Mouse (Mus musculus): ENCODE data around the gene Otc.

The Otc gene

GRCm38 (mm10) chrX:10243916-10244315 is 8.2 kb upstream of the Otc start:
- H3K4me3 ChIP-seq (replicated peaks; ENCODE audit: low read length): no peak overlapping the region
- no peaks in the 10 kb centered on the region for H3K9me3 ChIP-seq (ENCODE audit: low read length)
- H3K36me3 ChIP-seq (ENCODE audit: insufficient read depth, low read length): no peaks in the 10 kb centered on the region
- H3K27me3 ChIP-seq (ENCODE audit: insufficient read depth, low read length): no peaks in the 10 kb centered on the region
- H3K4me1 ChIP-seq (replicated peaks; ENCODE audit: low read depth, low read length): no peaks in the 10 kb centered on the region
- TF ChIP-seq NANOG (IDR thresholded peaks at IDR 0.05; ENCODE audit: borderline replicate concordance, low read length) (no peak), POU5F1 (IDR thresholded peaks at IDR 0.05; ENCODE audit: borderline replicate concordance, low read length) (no peak), CTCF (conservative IDR thresholded peaks at IDR 0.05; ENCODE audit: low read length) (no peak)

GRCm38 (mm10) chrX:10251357-10251756 is 748 bp upstream of the Otc start:
- no peaks in the 10 kb centered on the region for H3K36me3 ChIP-seq (ENCODE audit: insufficient read depth, low read length)
- no peaks in the 10 kb centered on the region for H3K9me3 ChIP-seq (ENCODE audit: low read length)
- H3K27me3 ChIP-seq (ENCODE audit: insufficient read depth, low read length): no peaks in the 10 kb centered on the region
- no peak overlapping the region for H3K4me3 ChIP-seq (replicated peaks; ENCODE audit: low read length)
- TF ChIP-seq NANOG (IDR thresholded peaks at IDR 0.05; ENCODE audit: borderline replicate concordance, low read length) (no peak), CTCF (conservative IDR thresholded peaks at IDR 0.05; ENCODE audit: low read length) (no peak), POU5F1 (IDR thresholded peaks at IDR 0.05; ENCODE audit: borderline replicate concordance, low read length) (no peak)
- H3K4me1 ChIP-seq (replicated peaks; ENCODE audit: low read depth, low read length): no peaks in the 10 kb centered on the region

- no peaks in the 10 kb centered on the region for H3K36me3 ChIP-seq (ENCODE audit: insufficient read depth, low read length)
- no peaks in the 10 kb centered on the region for H3K9me3 ChIP-seq (ENCODE audit: low read length)
- H3K27me3 ChIP-seq (ENCODE audit: insufficient read depth, low read length): no peaks in the 10 kb centered on the region
- no peak for TF ChIP-seq CTCF (conservative IDR thresholded peaks at IDR 0.05; ENCODE audit: low read length)
- TF ChIP-seq NANOG (IDR thresholded peaks at IDR 0.05; ENCODE audit: borderline replicate concordance, low read length): no peak
- no peak for TF ChIP-seq POU5F1 (IDR thresholded peaks at IDR 0.05; ENCODE audit: borderline replicate concordance, low read length)
- no peak overlapping the region for H3K4me3 ChIP-seq (replicated peaks; ENCODE audit: low read length)
- no peaks in the 10 kb centered on the region for H3K4me1 ChIP-seq (replicated peaks; ENCODE audit: low read depth, low read length)
Measured at GRCm38 (mm10) chrX:10257774-10258173, 5.7 kb downstream of the Otc start.

- no peaks in the 10 kb centered on the region for H3K27me3 ChIP-seq (ENCODE audit: insufficient read depth, low read length)
- H3K9me3 ChIP-seq (ENCODE audit: low read length): no peaks in the 10 kb centered on the region
- TF ChIP-seq POU5F1 (IDR thresholded peaks at IDR 0.05; ENCODE audit: borderline replicate concordance, low read length) (no peak), CTCF (conservative IDR thresholded peaks at IDR 0.05; ENCODE audit: low read length) (no peak), NANOG (IDR thresholded peaks at IDR 0.05; ENCODE audit: borderline replicate concordance, low read length) (no peak)
- H3K4me3 ChIP-seq (replicated peaks; ENCODE audit: low read length): no peak overlapping the region
- H3K36me3 ChIP-seq (ENCODE audit: insufficient read depth, low read length): no peaks in the 10 kb centered on the region
- H3K4me1 ChIP-seq (replicated peaks; ENCODE audit: low read depth, low read length): no peaks in the 10 kb centered on the region
Measured at GRCm38 (mm10) chrX:10258260-10258659, 6.2 kb downstream of the Otc start.

- no peaks in the 10 kb centered on the region for H3K4me1 ChIP-seq (replicated peaks; ENCODE audit: low read depth, low read length)
- H3K4me3 ChIP-seq (replicated peaks; ENCODE audit: low read length): no peak overlapping the region
- H3K27me3 ChIP-seq (ENCODE audit: insufficient read depth, low read length): no peaks in the 10 kb centered on the region
- no peak for TF ChIP-seq CTCF (conservative IDR thresholded peaks at IDR 0.05; ENCODE audit: low read length)
- TF ChIP-seq POU5F1 (IDR thresholded peaks at IDR 0.05; ENCODE audit: borderline replicate concordance, low read length): no peak
- no peaks in the 10 kb centered on the region for H3K9me3 ChIP-seq (ENCODE audit: low read length)
- H3K36me3 ChIP-seq (ENCODE audit: insufficient read depth, low read length): no peaks in the 10 kb centered on the region
Measured at GRCm38 (mm10) chrX:10268308-10268707, 16.2 kb downstream of the Otc start.

- no peak for TF ChIP-seq POU5F1 (IDR thresholded peaks at IDR 0.05; ENCODE audit: borderline replicate concordance, low read length)
- no peak for TF ChIP-seq CTCF (conservative IDR thresholded peaks at IDR 0.05; ENCODE audit: low read length)
- TF ChIP-seq NANOG (IDR thresholded peaks at IDR 0.05; ENCODE audit: borderline replicate concordance, low read length): no peak
- Histone ChIP-seq H3K27me3 (ENCODE audit: insufficient read depth, low read length) (no peaks in the 10 kb centered on the region), H3K4me3 (replicated peaks; ENCODE audit: low read length) (no peak overlapping the region), H3K9me3 (ENCODE audit: low read length) (no peaks in the 10 kb centered on the region), H3K36me3 (ENCODE audit: insufficient read depth, low read length) (no peaks in the 10 kb centered on the region), H3K4me1 (replicated peaks; ENCODE audit: low read depth, low read length) (no peaks in the 10 kb centered on the region)
Measured at GRCm38 (mm10) chrX:10268761-10269437, 16.8 kb downstream of the Otc start.

- no peaks in the 10 kb centered on the region for H3K4me1 ChIP-seq (replicated peaks; ENCODE audit: low read depth, low read length)
- TF ChIP-seq NANOG (IDR thresholded peaks at IDR 0.05; ENCODE audit: borderline replicate concordance, low read length) (no peak), CTCF (conservative IDR thresholded peaks at IDR 0.05; ENCODE audit: low read length) (no peak), POU5F1 (IDR thresholded peaks at IDR 0.05; ENCODE audit: borderline replicate concordance, low read length) (no peak)
- no peaks in the 10 kb centered on the region for H3K27me3 ChIP-seq (ENCODE audit: insufficient read depth, low read length)
- no peaks in the 10 kb centered on the region for H3K36me3 ChIP-seq (ENCODE audit: insufficient read depth, low read length)
- H3K4me3 ChIP-seq (replicated peaks; ENCODE audit: low read length): no peak overlapping the region
- H3K9me3 ChIP-seq (ENCODE audit: low read length): no peaks in the 10 kb centered on the region
Measured at GRCm38 (mm10) chrX:10297341-10297740, 45.2 kb downstream of the Otc start.

GRCm38 (mm10) chrX:10318176-10318575 is 66.1 kb downstream of the Otc start:
- no peaks in the 10 kb centered on the region for H3K36me3 ChIP-seq (ENCODE audit: insufficient read depth, low read length)
- no peaks in the 10 kb centered on the region for H3K9me3 ChIP-seq (ENCODE audit: low read length)
- H3K4me1 ChIP-seq (replicated peaks; ENCODE audit: low read depth, low read length): no peaks in the 10 kb centered on the region
- no peak for TF ChIP-seq POU5F1 (IDR thresholded peaks at IDR 0.05; ENCODE audit: borderline replicate concordance, low read length)
- TF ChIP-seq CTCF (conservative IDR thresholded peaks at IDR 0.05; ENCODE audit: low read length): no peak
- no peaks in the 10 kb centered on the region for H3K27me3 ChIP-seq (ENCODE audit: insufficient read depth, low read length)
- no peak overlapping the region for H3K4me3 ChIP-seq (replicated peaks; ENCODE audit: low read length)

GRCm38 (mm10) chrX:10330246-10330645 is 78.1 kb downstream of the Otc start:
- no peaks in the 10 kb centered on the region for H3K4me1 ChIP-seq (replicated peaks; ENCODE audit: low read depth, low read length)
- no peaks in the 10 kb centered on the region for H3K27me3 ChIP-seq (ENCODE audit: insufficient read depth, low read length)
- H3K4me3 ChIP-seq (replicated peaks; ENCODE audit: low read length): no peak overlapping the region
- TF ChIP-seq NANOG (IDR thresholded peaks at IDR 0.05; ENCODE audit: borderline replicate concordance, low read length): no peak
- TF ChIP-seq POU5F1 (IDR thresholded peaks at IDR 0.05; ENCODE audit: borderline replicate concordance, low read length): no peak
- TF ChIP-seq CTCF (conservative IDR thresholded peaks at IDR 0.05; ENCODE audit: low read length): no peak
- no peaks in the 10 kb centered on the region for H3K9me3 ChIP-seq (ENCODE audit: low read length)
- no peaks in the 10 kb centered on the region for H3K36me3 ChIP-seq (ENCODE audit: insufficient read depth, low read length)

Measured in E14TG2a.4 (cell line).